Mouse (Mus musculus) embryonic facial prominence, embryonic 14.5 days (tissue): ENCODE data around the gene Pnkp. TPM values are rescaled to one million over a fixed set of nuclear protein-coding genes. Genes with fewer than 3 reads are reported as not detected.

Experiments
- ATAC-seq: fragments of 200-750 bp; cut with Nextera tagmentation; 2 replicates; pipeline ENCODE4 v1.8.0; 2017; ENCODE audit warnings: low read depth, moderate number of reproducible peaks, moderate TSS enrichment
- DNase-seq: peaks from one replicate; pipeline ENCODE4 v3.0.0-alpha.2; 2015; ENCODE audit warnings: low spot score
- H3K27ac ChIP-seq: fragments of 300-500 bp; sonication (generic); replicated peaks from 2 replicates; pipeline ENCODE4 v1.5.1; 2014; ENCODE audit warnings: low read depth, mild to moderate bottlenecking, low read length, moderate library complexity
- H3K27me3 ChIP-seq: fragments of 300-500 bp; sonication (generic); replicated peaks from 2 replicates; pipeline ENCODE4 v1.6.1; 2014; ENCODE audit warnings: low read length; ENCODE audit not compliant: control insufficient read depth, insufficient read depth
- H3K36me3 ChIP-seq: fragments of 300-500 bp; sonication (generic); 2 replicates; pipeline ENCODE4 v1.6.1; 2014; ENCODE audit warnings: low read length, mixed read lengths; ENCODE audit not compliant: control insufficient read depth, insufficient read depth
- H3K4me1 ChIP-seq: fragments of 300-500 bp; sonication (generic); 2 replicates; pipeline ENCODE4 v1.6.1; 2014; ENCODE audit warnings: antibody characterized with exemption, low read length; ENCODE audit not compliant: control insufficient read depth, insufficient read depth
- H3K4me2 ChIP-seq: fragments of 300-500 bp; sonication (generic); 2 replicates; pipeline ENCODE4 v1.6.1; 2014; ENCODE audit warnings: low read depth, mild to moderate bottlenecking, low read length, moderate library complexity, mixed read lengths
- H3K4me3 ChIP-seq: fragments of 300-500 bp; sonication (generic); 2 replicates; pipeline ENCODE4 v1.5.1; 2014; ENCODE audit warnings: low read depth, mild to moderate bottlenecking, low read length
- H3K9ac ChIP-seq: fragments of 300-500 bp; sonication (generic); 2 replicates; pipeline ENCODE4 v1.6.1; 2014; ENCODE audit warnings: low read depth, mild to moderate bottlenecking, low read length, moderate library complexity, mixed read lengths
- H3K9me3 ChIP-seq: fragments of 300-500 bp; sonication (generic); 2 replicates; pipeline ENCODE4 v1.6.1; 2016; ENCODE audit warnings: low read length; ENCODE audit not compliant: control insufficient read depth
- WGBS: fragments of 180-500 bp; shearing (Covaris S2); extraction: QIAGEN DNeasy Blood & Tissue Kit; methylation state at CpG from one replicate; pipeline ENCODE4 v1.1.7; 2014; 5-methylcytosine and 5-hydroxymethylcytosine counted together
- polyA plus RNA-seq: library from polyadenylated mRNA; unstranded; fragments of >200 nt; fragmentation: Nextera tagmentation; extraction: Ambion mirVana; gene quantifications from 2 replicates; pipeline ENCODE4 v1.2.1, GENCODE M21; 2014

Gene Pnkp
- polyA plus RNA-seq, 1 experiment from 2014 or later, result 23.4 TPM

GRCm38 (mm10) chr7:44820525-44820924 is 36.4 kb upstream of the Pnkp start:
- WGBS, result 89% methylated on average over 3 of the region's 3 CpGs
- Histone ChIP-seq H3K27me3 (no peaks in the 10 kb centered on the region), H3K36me3 (no peaks in the 10 kb centered on the region), H3K9me3 (no peaks in the 10 kb centered on the region), H3K4me3 (no peak overlapping the region), H3K27ac (no peak overlapping the region), H3K9ac (no peak overlapping the region), H3K4me2 (no peak overlapping the region), H3K4me1 (peaks cover 20% of the 10 kb centered on the region)
- ATAC-seq, result no peak
- DNase-seq, result no peak

GRCm38 (mm10) chr7:44821666-44822448 is 35.1 kb upstream of the Pnkp start:
- no peak for DNase-seq
- ATAC-seq, result no peak
- Histone ChIP-seq H3K4me1 (peaks cover 20% of the 10 kb centered on the region), H3K9ac (no peak overlapping the region), H3K27ac (no peak overlapping the region), H3K27me3 (no peaks in the 10 kb centered on the region), H3K36me3 (no peaks in the 10 kb centered on the region), H3K4me2 (no peak overlapping the region), H3K4me3 (no peak overlapping the region), H3K9me3 (no peaks in the 10 kb centered on the region)
- WGBS, result 86% methylated on average over 7 of the region's 7 CpGs

- Histone ChIP-seq H3K4me3 (no peak overlapping the region), H3K27ac (no peak overlapping the region), H3K9me3 (no peaks in the 10 kb centered on the region), H3K27me3 (no peaks in the 10 kb centered on the region), H3K4me1 (peaks cover 7% of the 10 kb centered on the region; the same call in 1 of the 2 replicates), H3K4me2 (no peak overlapping the region), H3K36me3 (peaks cover 3% of the 10 kb centered on the region), H3K9ac (no peak overlapping the region)
- DNase-seq, result no peak
- 55% methylated on average over 7 of the region's 7 CpGs for WGBS
- ATAC-seq, result no peak
These were observed 33.5 kb upstream of the Pnkp start for GRCm38 (mm10) chr7:44823409-44823808.

GRCm38 (mm10) chr7:44824872-44825271 is 32.1 kb upstream of the Pnkp start:
- Histone ChIP-seq H3K4me1 (no peaks in the 10 kb centered on the region), H3K4me2 (no peak overlapping the region), H3K27me3 (no peaks in the 10 kb centered on the region), H3K9ac (no peak overlapping the region), H3K4me3 (no peak overlapping the region), H3K9me3 (no peaks in the 10 kb centered on the region), H3K27ac (no peak overlapping the region), H3K36me3 (peaks cover 18% of the 10 kb centered on the region)
- WGBS, result 26% methylated on average over 3 of the region's 3 CpGs
- ATAC-seq (peak; percentile 73; the same call in 1 of the 2 replicates), DNase-seq (peak; percentile 81)

- H3K9me3 ChIP-seq, result no peaks in the 10 kb centered on the region
- peaks cover 37% of the 10 kb centered on the region for H3K36me3 ChIP-seq
- no peak for ATAC-seq
- DNase-seq, result no peak
- H3K9ac ChIP-seq, result no peak overlapping the region
- H3K4me2 ChIP-seq, result no peak overlapping the region
- H3K4me3 ChIP-seq, result no peak overlapping the region
- no peaks in the 10 kb centered on the region for H3K27me3 ChIP-seq
- no peak overlapping the region for H3K27ac ChIP-seq
- 79% methylated on average over 3 of the region's 3 CpGs for WGBS
- no peaks in the 10 kb centered on the region for H3K4me1 ChIP-seq
These were observed 30.2 kb upstream of the Pnkp start for GRCm38 (mm10) chr7:44826771-44827170.

GRCm38 (mm10) chr7:44828706-44829105 is 28.2 kb upstream of the Pnkp start:
- H3K36me3 ChIP-seq, result peaks cover 41% of the 10 kb centered on the region
- no peak overlapping the region for H3K4me2 ChIP-seq
- H3K27ac ChIP-seq, result no peak overlapping the region
- H3K9me3 ChIP-seq, result no peaks in the 10 kb centered on the region
- DNase-seq, result no peak
- H3K9ac ChIP-seq, result no peak overlapping the region
- H3K27me3 ChIP-seq, result no peaks in the 10 kb centered on the region
- ATAC-seq, result no peak
- H3K4me1 ChIP-seq, result no peaks in the 10 kb centered on the region
- no peak overlapping the region for H3K4me3 ChIP-seq
- WGBS, result 87% methylated on average over 5 of the region's 5 CpGs

GRCm38 (mm10) chr7:44832763-44833162 is 24.2 kb upstream of the Pnkp start:
- no peaks in the 10 kb centered on the region for H3K27me3 ChIP-seq
- peaks cover 41% of the 10 kb centered on the region for H3K36me3 ChIP-seq
- H3K4me2 ChIP-seq, result no peak overlapping the region
- 54% methylated on average over 4 of the region's 4 CpGs for WGBS
- H3K9me3 ChIP-seq, result no peaks in the 10 kb centered on the region
- H3K4me1 ChIP-seq, result no peaks in the 10 kb centered on the region
- DNase-seq (no peak), ATAC-seq (no peak)
- H3K9ac ChIP-seq, result no peak overlapping the region
- H3K4me3 ChIP-seq, result no peak overlapping the region
- H3K27ac ChIP-seq, result no peak overlapping the region

GRCm38 (mm10) chr7:44835373-44836015 is 21.4 kb upstream of the Pnkp start:
- no peaks in the 10 kb centered on the region for H3K9me3 ChIP-seq
- peaks cover 21% of the 10 kb centered on the region for H3K36me3 ChIP-seq
- no peak overlapping the region for H3K27ac ChIP-seq
- ATAC-seq (no peak), DNase-seq (no peak)
- H3K9ac ChIP-seq, result no peak overlapping the region
- WGBS, result 80% methylated on average over 1 of the region's 1 CpGs
- no peak overlapping the region for H3K4me2 ChIP-seq
- H3K4me1 ChIP-seq, result peaks cover 6% of the 10 kb centered on the region
- peaks cover 20% of the 10 kb centered on the region for H3K27me3 ChIP-seq
- H3K4me3 ChIP-seq, result no peak overlapping the region

GRCm38 (mm10) chr7:44836016-44836404 is 20.9 kb upstream of the Pnkp start:
- Histone ChIP-seq H3K9ac (no peak overlapping the region), H3K27ac (no peak overlapping the region), H3K27me3 (peaks cover 24% of the 10 kb centered on the region), H3K4me1 (peaks cover 6% of the 10 kb centered on the region), H3K4me3 (no peak overlapping the region), H3K36me3 (peaks cover 20% of the 10 kb centered on the region), H3K9me3 (no peaks in the 10 kb centered on the region), H3K4me2 (no peak overlapping the region)
- ATAC-seq, result no peak
- 52% methylated on average over 3 of the region's 3 CpGs for WGBS
- DNase-seq, result no peak
